Mouse (Mus musculus) heart, postnatal 0 days (tissue): ENCODE data around the gene Nlrc3. TPM values are rescaled to one million over a fixed set of nuclear protein-coding genes. Genes with fewer than 3 reads are reported as not detected.
"Not testable (repeated sequence)": the region's sequence is repeated elsewhere in the genome, so short reads cannot be mapped to it uniquely, and the experiment has no call there.

Experiments
- ATAC-seq: fragments of 200-750 bp; cut with Nextera tagmentation; 2 replicates; pipeline ENCODE4 v1.8.0; 2017; ENCODE audit warnings: low read depth, moderate number of reproducible peaks, moderate library complexity; ENCODE audit not compliant: insufficient read depth
- DNase-seq: peaks from one replicate; pipeline ENCODE4 v3.0.0-alpha.2; 2016; ENCODE audit warnings: low spot score
- H3K27ac ChIP-seq: fragments of 300-500 bp; sonication (generic); 2 replicates; pipeline ENCODE4 v1.5.1; 2014; ENCODE audit warnings: low read depth, mild to moderate bottlenecking
- H3K27me3 ChIP-seq: fragments of 300-500 bp; sonication (generic); 2 replicates; pipeline ENCODE4 v1.6.1; 2014; ENCODE audit warnings: low read length, mixed read lengths; ENCODE audit not compliant: control insufficient read depth, insufficient read depth
- H3K36me3 ChIP-seq: fragments of 300-500 bp; sonication (generic); replicated peaks from 2 replicates; pipeline ENCODE4 v1.6.1; 2014; ENCODE audit warnings: low read length, mixed read lengths; ENCODE audit not compliant: control insufficient read depth, insufficient read depth
- H3K4me1 ChIP-seq: fragments of 300-500 bp; sonication (generic); 2 replicates; pipeline ENCODE4 v1.6.1; 2014; ENCODE audit warnings: antibody characterized with exemption; ENCODE audit not compliant: control insufficient read depth, insufficient read depth
- H3K4me2 ChIP-seq: fragments of 300-500 bp; sonication (generic); 2 replicates; pipeline ENCODE4 v1.6.1; 2014; ENCODE audit warnings: low read depth, mild to moderate bottlenecking, low read length, moderate library complexity
- H3K4me3 ChIP-seq: fragments of 300-500 bp; sonication (generic); 2 replicates; pipeline ENCODE4 v1.5.1; 2014; ENCODE audit warnings: low read depth, low read length
- H3K9ac ChIP-seq: fragments of 300-500 bp; sonication (generic); replicated peaks from 2 replicates; pipeline ENCODE4 v1.6.1; 2014; ENCODE audit warnings: low read depth, low read length, mixed read lengths
- H3K9me3 ChIP-seq: fragments of 300-500 bp; sonication (generic); replicated peaks from 2 replicates; pipeline ENCODE4 v1.6.1; 2016; ENCODE audit warnings: low read length; ENCODE audit not compliant: control insufficient read depth
- CTCF ChIP-seq: IDR thresholded peaks from 2 replicates; pipeline ENCODE4 v1.5.1; 2016; ENCODE audit warnings: antibody characterized with exemption, control low read depth, low read depth
- EP300 ChIP-seq: IDR thresholded peaks from 2 replicates; pipeline ENCODE4 v1.6.1; 2016; ENCODE audit warnings: antibody characterized with exemption, low read depth
- WGBS: fragments of 180-500 bp; shearing (Covaris S2); extraction: QIAGEN DNeasy Blood & Tissue Kit; methylation state at CpG from one replicate; pipeline ENCODE4 v1.1.7; 2014; 5-methylcytosine and 5-hydroxymethylcytosine counted together
- polyA plus RNA-seq: library from polyadenylated mRNA; unstranded; fragments of >200 nt; fragmentation: Nextera tagmentation; extraction: Ambion mirVana; gene quantifications from 2 replicates; pipeline ENCODE4 v1.2.1, GENCODE M21; 2015
- total RNA-seq: library from RNA; depleted of rRNA; stranded (reverse); fragments of >200 nt; gene quantifications from 2 replicates; pipeline ENCODE4 v1.2.3, GENCODE M21; 2014; ENCODE audit warnings: low replicate concordance; rRNA removed

Gene Nlrc3
- 0.15 and 0.35 TPM in 2 replicates for total RNA-seq
- polyA plus RNA-seq: 1.2 TPM in 2 replicates

- peak; percentile 36; the same call in 1 of the 2 replicates for ATAC-seq
- Histone ChIP-seq H3K4me2 (peak within 1 kb of the TSS; percentile 42), H3K4me3 (peak within 1 kb of the TSS; percentile 28; the same call in 1 of the 2 replicates), H3K27ac (peak within 1 kb of the TSS; percentile 57), H3K27me3 (no peaks in the 10 kb centered on the region), H3K9me3 (no peaks in the 10 kb centered on the region), H3K9ac (no peak within 1 kb of the TSS), H3K36me3 (peaks cover 26% of the 10 kb centered on the region), H3K4me1 (peaks cover 10% of the 10 kb centered on the region)
- TF ChIP-seq CTCF (no peak), EP300 (no peak)
- DNase-seq: no peak
- 62% methylated on average over 4 of the region's 4 CpGs for WGBS
Observed at GRCm38 (mm10) chr16:3976251-3976671, at the start of gene Nlrc3. Gene Nlrc3, minus strand, starts transcription at chr16:3976632.

- Histone ChIP-seq H3K9me3 (no peaks in the 10 kb centered on the region), H3K27me3 (no peaks in the 10 kb centered on the region)
Observed at GRCm38 (mm10) chr16:4022719-4023118, 46.3 kb upstream of the Nlrc3 start.

GRCm38 (mm10) chr16:4021241-4021640 lies 44.8 kb upstream of the Nlrc3 start:
- Histone ChIP-seq H3K27ac (no peak overlapping the region), H3K9me3 (no peaks in the 10 kb centered on the region), H3K9ac (no peak overlapping the region), H3K36me3 (no peaks in the 10 kb centered on the region), H3K4me3 (no peak overlapping the region), H3K4me1 (no peaks in the 10 kb centered on the region), H3K4me2 (no peak overlapping the region), H3K27me3 (no peaks in the 10 kb centered on the region)
- DNase-seq (no peak), ATAC-seq (no peak)
- 93% methylated on average over 1 of the region's 1 CpGs for WGBS
- TF ChIP-seq EP300 (no peak), CTCF (no peak)

More at GRCm38 (mm10) chr16:4022719-4023118, 46.3 kb upstream of the Nlrc3 start:
- no peak for ATAC-seq
- 62% methylated on average over 4 of the region's 4 CpGs for WGBS
- Histone ChIP-seq H3K36me3 (no peaks in the 10 kb centered on the region), H3K9ac (no peak overlapping the region), H3K4me3 (no peak overlapping the region), H3K4me1 (no peaks in the 10 kb centered on the region), H3K27ac (no peak overlapping the region), H3K4me2 (no peak overlapping the region)
- DNase-seq: no peak
- no peak for TF ChIP-seq EP300
- no peak for TF ChIP-seq CTCF

GRCm38 (mm10) chr16:4017466-4017865 lies 41.0 kb upstream of the Nlrc3 start:
- not testable (repeated sequence) for ATAC-seq, H3K4me2 ChIP-seq, DNase-seq, H3K27me3 ChIP-seq, H3K9me3 ChIP-seq, H3K4me3 ChIP-seq, H3K4me1 ChIP-seq, H3K36me3 ChIP-seq, H3K9ac ChIP-seq, H3K27ac ChIP-seq
- WGBS: 76% methylated on average over 6 of the region's 6 CpGs

- ATAC-seq, H3K4me2 ChIP-seq, H3K4me1 ChIP-seq, H3K36me3 ChIP-seq, H3K27ac ChIP-seq, H3K4me3 ChIP-seq, DNase-seq, H3K27me3 ChIP-seq, H3K9ac ChIP-seq, H3K9me3 ChIP-seq: not testable (repeated sequence)
- 67% methylated on average over 17 of the region's 17 CpGs for WGBS
Observed at GRCm38 (mm10) chr16:4016786-4017185, 40.4 kb upstream of the Nlrc3 start.

- H3K36me3 ChIP-seq: no peaks in the 10 kb centered on the region
- no peaks in the 10 kb centered on the region for H3K4me1 ChIP-seq
- H3K4me2 ChIP-seq: no peak overlapping the region
- H3K4me3 ChIP-seq: no peak overlapping the region
- no peaks in the 10 kb centered on the region for H3K9me3 ChIP-seq
- DNase-seq (no peak), ATAC-seq (no peak)
- H3K27me3 ChIP-seq: no peaks in the 10 kb centered on the region
- 74% methylated on average over 5 of the region's 5 CpGs for WGBS
- no peak overlapping the region for H3K9ac ChIP-seq
- TF ChIP-seq EP300: no peak
- no peak for TF ChIP-seq CTCF
- H3K27ac ChIP-seq: no peak overlapping the region
Observed at GRCm38 (mm10) chr16:4014040-4014668, 37.7 kb upstream of the Nlrc3 start.
